Mouse (Mus musculus): ENCODE measurements at regions not wholly inside any gene's neighbourhood (a gene's known extent, or its start where the extent isn't known, plus 50 kb on each side); places are given as distances from the start of the nearest gene placed in this dataset.
"Not testable (repeated sequence)": the region's sequence is repeated elsewhere in the genome, so short reads cannot be mapped to it uniquely, and the experiment has no call there.

GRCm38 (mm10) chr6:48341367-48341766 is 54.0 kb upstream of the Krba1 start:
- not testable (repeated sequence) for DNase-seq (ENCODE audit: low read depth)

GRCm38 (mm10) chr6:48336964-48337363 is 58.4 kb upstream of the Krba1 start:
- not testable (repeated sequence) for DNase-seq (ENCODE audit: low read depth)

GRCm38 (mm10) chr6:48288011-48288410 is 107.4 kb upstream of the Krba1 start:
- no peak for DNase-seq (ENCODE audit: low read depth)

GRCm38 (mm10) chr6:48279646-48280045 is 115.7 kb upstream of the Krba1 start:
- DNase-seq (ENCODE audit: low read depth), result not testable (repeated sequence)

- not testable (repeated sequence) for DNase-seq (ENCODE audit: low read depth)
Observed at GRCm38 (mm10) chr6:48261563-48261962, 133.8 kb upstream of the Krba1 start.

- DNase-seq (ENCODE audit: low read depth), result not testable (repeated sequence)
Observed at GRCm38 (mm10) chr6:48252989-48253388, 142.4 kb upstream of the Krba1 start.

GRCm38 (mm10) chr6:48251954-48252353 is 143.4 kb upstream of the Krba1 start:
- no peak for DNase-seq (ENCODE audit: low read depth)

GRCm38 (mm10) chr6:48244191-48244590 is 151.2 kb upstream of the Krba1 start:
- not testable (repeated sequence) for DNase-seq (ENCODE audit: low read depth)

GRCm38 (mm10) chr6:48227431-48227830 is 141.0 kb upstream of the Zfp746 start:
- DNase-seq (ENCODE audit: low read depth), result no peak

GRCm38 (mm10) chr6:48224206-48224605 is 137.8 kb upstream of the Zfp746 start:
- DNase-seq (ENCODE audit: low read depth), result no peak

GRCm38 (mm10) chr6:48222971-48223370 is 136.6 kb upstream of the Zfp746 start:
- no peak for DNase-seq (ENCODE audit: low read depth)

GRCm38 (mm10) chr6:48221806-48222205 is 135.4 kb upstream of the Zfp746 start:
- not testable (repeated sequence) for DNase-seq (ENCODE audit: low read depth)

GRCm38 (mm10) chr6:48215212-48215611 is 128.8 kb upstream of the Zfp746 start:
- DNase-seq (ENCODE audit: low read depth), result no peak

GRCm38 (mm10) chr6:48209739-48210138 is 123.3 kb upstream of the Zfp746 start:
- no peak for DNase-seq (ENCODE audit: low read depth)

GRCm38 (mm10) chr6:48209103-48209502 is 122.7 kb upstream of the Zfp746 start:
- DNase-seq (ENCODE audit: low read depth), result no peak

- no peak for DNase-seq (ENCODE audit: low read depth)
Observed at GRCm38 (mm10) chr6:48205722-48206121, 119.3 kb upstream of the Zfp746 start.

GRCm38 (mm10) chr6:48199951-48200350 is 113.6 kb upstream of the Zfp746 start:
- no peak for DNase-seq (ENCODE audit: low read depth)

- DNase-seq (ENCODE audit: low read depth), result no peak
Observed at GRCm38 (mm10) chr6:48198806-48199205, 112.4 kb upstream of the Zfp746 start.

GRCm38 (mm10) chr6:48197696-48198378 is 111.4 kb upstream of the Zfp746 start:
- DNase-seq (ENCODE audit: low read depth), result no peak

GRCm38 (mm10) chr6:48188363-48188762 is 102.0 kb upstream of the Zfp746 start:
- not testable (repeated sequence) for DNase-seq (ENCODE audit: low read depth)

GRCm38 (mm10) chr6:48185311-48185710 is 98.9 kb upstream of the Zfp746 start:
- no peak for DNase-seq (ENCODE audit: low read depth)

- DNase-seq (ENCODE audit: low read depth), result no peak
Observed at GRCm38 (mm10) chr6:48178360-48179120, 92.1 kb upstream of the Zfp746 start.

GRCm38 (mm10) chr6:48177936-48178335 is 91.5 kb upstream of the Zfp746 start:
- DNase-seq (ENCODE audit: low read depth), result peak; percentile 39

Data from c-Kit-positive CD71-negative TER-119-negative erythroid progenitor cells, embryonic 14.5 days (primary cell).